Mouse (Mus musculus): ENCODE data around the gene Slc25a26. TPM values are rescaled to one million over a fixed set of nuclear protein-coding genes. Genes with fewer than 3 reads are reported as not detected.

Gene Slc25a26
- polyA plus RNA-seq, 1 experiment from 2014 or later: 8.0 TPM

GRCm38 (mm10) chr6:94560896-94561295 lies 60.8 kb downstream of the Slc25a26 start:
- Histone ChIP-seq H3K4me1 (0 out of 2 replicates have a peak, but pooled peaks cover 3% of the 10 kb centered on the region), H3K27me3 (no peaks in the 10 kb centered on the region), H3K36me3 (replicated peaks) (no peaks in the 10 kb centered on the region), H3K27ac (no peak overlapping the region), H3K4me2 (no peak overlapping the region), H3K9ac (no peak overlapping the region), H3K4me3 (replicated peaks) (no peak overlapping the region), H3K9me3 (no peaks in the 10 kb centered on the region)
- 100% methylated on average over 1 of the region's 1 CpGs for WGBS
- ATAC-seq (ENCODE audit: low FRiP score): no peak

GRCm38 (mm10) chr6:94561346-94561745 lies 61.2 kb downstream of the Slc25a26 start:
- H3K9ac ChIP-seq: no peak overlapping the region
- no peaks in the 10 kb centered on the region for H3K27me3 ChIP-seq
- no peak overlapping the region for H3K4me2 ChIP-seq
- H3K27ac ChIP-seq: no peak overlapping the region
- 83% methylated on average over 1 of the region's 1 CpGs for WGBS
- H3K4me3 ChIP-seq (replicated peaks): no peak overlapping the region
- ATAC-seq (ENCODE audit: low FRiP score): no peak
- 0 out of 2 replicates have a peak, but pooled peaks cover 3% of the 10 kb centered on the region for H3K4me1 ChIP-seq
- H3K36me3 ChIP-seq (replicated peaks): no peaks in the 10 kb centered on the region
- no peaks in the 10 kb centered on the region for H3K9me3 ChIP-seq

GRCm38 (mm10) chr6:94563203-94563940 lies 63.2 kb downstream of the Slc25a26 start:
- Histone ChIP-seq H3K36me3 (replicated peaks) (no peaks in the 10 kb centered on the region), H3K4me2 (no peak overlapping the region), H3K4me1 (0 out of 2 replicates have a peak, but pooled peaks cover 3% of the 10 kb centered on the region), H3K9ac (no peak overlapping the region), H3K27me3 (no peaks in the 10 kb centered on the region), H3K4me3 (replicated peaks) (no peak overlapping the region), H3K9me3 (no peaks in the 10 kb centered on the region), H3K27ac (no peak overlapping the region)
- no peak for ATAC-seq (ENCODE audit: low FRiP score)
- WGBS: 62% methylated on average over 8 of the region's 8 CpGs

DNA sequence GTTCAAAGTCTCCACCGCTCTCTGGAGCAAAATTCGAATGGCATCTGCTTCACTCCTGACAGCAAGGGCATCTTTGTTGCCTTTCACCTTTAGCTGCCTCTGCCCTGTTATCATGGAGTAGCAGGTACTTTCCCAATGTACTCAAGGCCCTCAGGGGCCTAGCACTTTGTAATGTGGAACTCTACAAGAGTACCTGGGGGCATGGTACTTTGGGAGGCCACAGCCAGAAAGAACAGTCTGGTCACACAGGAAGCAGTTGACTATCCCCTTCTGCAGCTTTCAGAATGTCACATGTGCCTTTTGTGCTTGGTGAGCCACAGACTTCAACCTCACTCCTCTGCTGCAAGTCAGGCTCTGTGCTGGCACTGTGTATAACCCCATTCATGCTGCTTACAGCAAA lies 65.6 kb downstream of the Slc25a26 start:
- no peaks in the 10 kb centered on the region for H3K27me3 ChIP-seq
- no peak overlapping the region for H3K27ac ChIP-seq
- WGBS: 97% methylated on average over 2 of the region's 2 CpGs
- ATAC-seq (ENCODE audit: low FRiP score): no peak
- H3K9me3 ChIP-seq: no peaks in the 10 kb centered on the region
- no peaks in the 10 kb centered on the region for H3K36me3 ChIP-seq (replicated peaks)
- 0 out of 2 replicates have a peak, but pooled peaks cover 3% of the 10 kb centered on the region for H3K4me1 ChIP-seq
- H3K4me2 ChIP-seq: no peak overlapping the region
- H3K9ac ChIP-seq: no peak overlapping the region
- no peak overlapping the region for H3K4me3 ChIP-seq (replicated peaks)

DNA sequence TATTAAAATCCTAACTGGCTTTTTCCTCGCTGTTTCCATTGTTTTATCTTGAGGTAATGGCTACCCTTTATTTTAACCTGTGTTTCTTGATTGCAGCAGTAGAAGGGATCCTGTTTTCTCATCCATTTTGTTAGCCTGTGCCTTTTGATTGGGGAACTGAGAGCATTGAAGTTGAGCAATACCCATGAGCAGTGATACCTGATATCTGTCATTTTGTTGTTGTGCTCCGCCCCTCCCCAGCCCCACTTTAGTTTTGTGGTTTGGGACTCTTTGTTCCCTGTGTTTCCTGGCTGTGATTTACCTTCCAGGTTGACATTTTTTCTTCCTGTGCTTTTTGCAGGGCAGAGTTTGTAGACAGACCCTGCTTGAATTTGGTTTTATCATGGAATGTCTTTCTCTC lies 67.9 kb downstream of the Slc25a26 start:
- 97% methylated on average over 2 of the region's 2 CpGs for WGBS
- no peaks in the 10 kb centered on the region for H3K27me3 ChIP-seq
- no peak for ATAC-seq (ENCODE audit: low FRiP score)

GRCm38 (mm10) chr6:94575526-94576166 lies 75.5 kb downstream of the Slc25a26 start:
- peaks cover 41% of the 10 kb centered on the region for H3K4me1 ChIP-seq
- peak overlapping the region; percentile 76 for H3K27ac ChIP-seq
- ATAC-seq (ENCODE audit: low FRiP score): no peak
- H3K9ac ChIP-seq: peak overlapping the region; percentile 33; the same call in 1 of the 2 replicates
- peak overlapping the region; percentile 13 for H3K4me2 ChIP-seq
- H3K36me3 ChIP-seq (replicated peaks): no peaks in the 10 kb centered on the region
- H3K27me3 ChIP-seq: no peaks in the 10 kb centered on the region
- H3K9me3 ChIP-seq: 0 out of 2 replicates have a peak, but pooled peaks cover 3% of the 10 kb centered on the region
- WGBS: 27% methylated on average over 9 of the region's 9 CpGs
- no peak overlapping the region for H3K4me3 ChIP-seq (replicated peaks)

More for the DNA sequence above, 67.9 kb downstream of the Slc25a26 start:
- Histone ChIP-seq H3K27ac (no peak overlapping the region), H3K4me1 (0 out of 2 replicates have a peak, but pooled peaks cover under 1% of the 10 kb centered on the region), H3K4me3 (replicated peaks) (no peak overlapping the region), H3K9me3 (0 out of 2 replicates have a peak, but pooled peaks cover 3% of the 10 kb centered on the region), H3K36me3 (replicated peaks) (no peaks in the 10 kb centered on the region), H3K9ac (no peak overlapping the region), H3K4me2 (no peak overlapping the region)

GRCm38 (mm10) chr6:94577991-94578390 lies 77.9 kb downstream of the Slc25a26 start:
- ATAC-seq (ENCODE audit: low FRiP score): peak; percentile 91
- Histone ChIP-seq H3K9me3 (no peaks in the 10 kb centered on the region), H3K27me3 (no peaks in the 10 kb centered on the region), H3K9ac (no peak overlapping the region), H3K27ac (peak overlapping the region; percentile 77), H3K4me2 (peak overlapping the region; percentile 17; the same call in 1 of the 2 replicates), H3K4me3 (replicated peaks) (no peak overlapping the region), H3K4me1 (peaks cover 47% of the 10 kb centered on the region), H3K36me3 (replicated peaks) (no peaks in the 10 kb centered on the region)
- WGBS: 7% methylated on average over 8 of the region's 8 CpGs

DNA sequence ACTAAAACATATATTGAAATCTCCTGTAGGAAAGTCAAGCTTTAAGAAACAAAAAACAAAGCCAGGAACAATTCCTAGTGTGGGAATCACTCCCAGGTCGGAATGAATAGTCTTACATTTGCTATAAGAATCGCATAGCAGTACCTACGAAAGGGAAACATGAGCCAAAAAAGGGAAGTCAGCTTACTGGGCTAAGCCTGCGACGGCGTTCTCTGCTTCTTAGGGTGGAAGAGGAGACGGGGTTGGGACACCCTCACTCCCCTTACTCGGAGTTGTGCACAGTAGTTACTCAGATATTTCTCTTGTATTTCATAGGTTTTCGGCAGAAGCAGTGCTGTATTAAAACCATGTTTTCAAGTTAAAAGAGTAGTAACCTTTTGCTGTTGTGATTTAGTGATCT lies 81.9 kb downstream of the Slc25a26 start:
- Histone ChIP-seq H3K27me3 (no peaks in the 10 kb centered on the region), H3K9ac (no peak overlapping the region), H3K27ac (no peak overlapping the region), H3K4me1 (peaks cover 30% of the 10 kb centered on the region), H3K4me3 (replicated peaks) (no peak overlapping the region), H3K4me2 (no peak overlapping the region), H3K9me3 (no peaks in the 10 kb centered on the region), H3K36me3 (replicated peaks) (no peaks in the 10 kb centered on the region)
- WGBS: 88% methylated on average over 9 of the region's 9 CpGs
- ATAC-seq (ENCODE audit: low FRiP score): no peak

GRCm38 (mm10) chr6:94584147-94584695 lies 84.1 kb downstream of the Slc25a26 start:
- Histone ChIP-seq H3K4me1 (peaks cover 10% of the 10 kb centered on the region), H3K9ac (no peak overlapping the region), H3K36me3 (replicated peaks) (no peaks in the 10 kb centered on the region), H3K4me3 (replicated peaks) (no peak overlapping the region), H3K27me3 (no peaks in the 10 kb centered on the region), H3K4me2 (no peak overlapping the region), H3K27ac (no peak overlapping the region), H3K9me3 (no peaks in the 10 kb centered on the region)
- 94% methylated on average over 9 of the region's 9 CpGs for WGBS
- ATAC-seq (ENCODE audit: low FRiP score): no peak

DNA sequence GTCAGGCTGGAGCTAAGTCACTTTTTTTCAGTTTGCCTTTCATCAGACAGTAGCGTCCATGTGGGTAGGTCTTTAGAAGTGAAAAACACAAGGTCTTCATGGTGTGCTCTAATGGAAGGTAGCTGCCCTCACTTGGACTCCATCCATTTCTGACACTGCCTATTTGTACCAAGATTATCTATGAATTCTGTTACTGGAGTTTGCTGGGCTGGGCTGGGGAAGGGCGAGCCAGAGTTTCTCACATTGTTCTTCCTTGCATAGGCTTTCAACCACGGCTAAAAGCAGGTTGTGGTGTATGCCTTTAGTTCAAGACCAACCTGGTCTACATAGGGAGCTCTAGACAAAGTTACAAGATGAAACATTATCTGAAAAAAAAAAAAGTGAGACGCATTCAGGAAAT lies 84.8 kb downstream of the Slc25a26 start:
- Histone ChIP-seq H3K4me3 (replicated peaks) (no peak overlapping the region), H3K9ac (no peak overlapping the region), H3K4me2 (no peak overlapping the region), H3K4me1 (peaks cover 10% of the 10 kb centered on the region), H3K9me3 (no peaks in the 10 kb centered on the region), H3K36me3 (replicated peaks) (no peaks in the 10 kb centered on the region), H3K27ac (no peak overlapping the region), H3K27me3 (no peaks in the 10 kb centered on the region)
- 90% methylated on average over 4 of the region's 4 CpGs for WGBS
- no peak for ATAC-seq (ENCODE audit: low FRiP score)

- H3K9me3 ChIP-seq: no peaks in the 10 kb centered on the region
- H3K4me2 ChIP-seq: no peak overlapping the region
- 93% methylated on average over 4 of the region's 4 CpGs for WGBS
- no peak overlapping the region for H3K4me3 ChIP-seq (replicated peaks)
- peaks cover 15% of the 10 kb centered on the region for H3K4me1 ChIP-seq
- ATAC-seq (ENCODE audit: low FRiP score): no peak
- no peaks in the 10 kb centered on the region for H3K36me3 ChIP-seq (replicated peaks)
- H3K27ac ChIP-seq: no peak overlapping the region
- no peaks in the 10 kb centered on the region for H3K27me3 ChIP-seq
- H3K9ac ChIP-seq: no peak overlapping the region
Observed at GRCm38 (mm10) chr6:94588365-94588764, 88.2 kb downstream of the Slc25a26 start.

DNA sequence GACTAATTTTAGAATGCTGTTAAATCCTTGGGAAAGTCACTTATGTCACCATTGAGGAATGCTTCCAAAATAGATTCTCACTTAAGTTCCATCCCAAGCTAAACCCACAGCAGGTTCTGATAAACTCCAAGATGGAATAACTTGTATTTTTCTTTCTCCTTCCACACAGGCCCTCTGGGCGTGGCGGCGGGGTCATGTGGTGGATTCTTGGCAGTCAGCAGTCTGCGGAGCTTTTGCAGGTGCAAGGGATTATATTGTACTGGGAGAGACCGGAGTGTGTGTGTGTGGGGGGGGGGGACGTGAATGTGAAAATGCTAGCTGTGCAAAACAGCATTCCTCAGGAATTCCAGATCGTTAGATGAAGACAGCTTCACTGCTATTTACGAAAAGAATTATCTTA lies 92.1 kb downstream of the Slc25a26 start:
- no peaks in the 10 kb centered on the region for H3K36me3 ChIP-seq (replicated peaks)
- no peaks in the 10 kb centered on the region for H3K9me3 ChIP-seq
- WGBS: 29% methylated on average over 8 of the region's 8 CpGs
- H3K27me3 ChIP-seq: no peaks in the 10 kb centered on the region
- no peak overlapping the region for H3K9ac ChIP-seq
- H3K4me1 ChIP-seq: peaks cover 13% of the 10 kb centered on the region
- H3K27ac ChIP-seq: no peak overlapping the region
- H3K4me3 ChIP-seq (replicated peaks): no peak overlapping the region
- no peak overlapping the region for H3K4me2 ChIP-seq
- 0 out of 2 replicates have a peak, but pooled peaks have one; percentile 27 for ATAC-seq (ENCODE audit: low FRiP score)
